Mouse (Mus musculus) A20 (cell line): ENCODE measurements around the gene Bsn.

Experiments used
- DNase-seq: peaks from one replicate; pipeline ENCODE4 v3.0.0-alpha.2; 2011; ENCODE audit warnings: low read depth, low spot score

The Bsn gene

DNA sequence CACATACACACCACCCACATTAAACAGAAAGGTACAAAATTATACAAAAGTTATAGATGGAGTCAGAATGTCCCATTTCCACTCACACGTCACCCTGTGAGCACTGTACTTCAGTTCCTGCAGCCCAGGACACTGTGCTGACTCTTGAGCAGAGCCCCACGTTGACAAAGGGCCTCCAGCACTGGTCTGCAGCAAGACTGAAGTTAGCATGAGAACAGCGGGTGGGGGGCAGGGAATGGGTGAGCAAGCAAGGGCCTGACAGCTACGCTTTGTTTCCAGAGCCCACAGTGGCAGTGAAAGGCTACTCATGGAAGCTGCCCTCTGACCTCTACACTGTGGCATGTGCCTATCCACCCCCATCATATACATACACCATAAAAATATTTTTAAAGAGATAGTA, 40.4 kb downstream of the Bsn start:
- DNase-seq, result no peak

DNA sequence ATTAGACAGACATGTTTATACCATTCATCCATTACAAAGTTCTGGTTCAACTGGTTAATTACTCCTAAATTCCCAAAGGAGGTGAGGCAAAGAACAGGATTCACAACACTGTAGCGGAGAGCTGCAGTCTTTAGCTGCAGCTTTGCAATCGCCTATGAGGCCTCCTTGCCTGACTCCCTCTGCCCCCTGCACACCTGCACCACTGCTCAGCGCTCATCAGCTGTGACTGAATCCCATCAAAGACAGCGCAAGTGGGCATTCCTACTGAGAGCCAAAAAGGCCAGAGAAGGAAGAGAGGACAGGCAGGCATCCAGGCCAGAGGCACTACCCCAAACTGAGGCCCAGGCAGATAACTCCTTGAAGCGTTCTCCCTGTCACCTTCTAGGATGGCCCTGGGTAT, 42.6 kb downstream of the Bsn start:
- no peak for DNase-seq

DNA sequence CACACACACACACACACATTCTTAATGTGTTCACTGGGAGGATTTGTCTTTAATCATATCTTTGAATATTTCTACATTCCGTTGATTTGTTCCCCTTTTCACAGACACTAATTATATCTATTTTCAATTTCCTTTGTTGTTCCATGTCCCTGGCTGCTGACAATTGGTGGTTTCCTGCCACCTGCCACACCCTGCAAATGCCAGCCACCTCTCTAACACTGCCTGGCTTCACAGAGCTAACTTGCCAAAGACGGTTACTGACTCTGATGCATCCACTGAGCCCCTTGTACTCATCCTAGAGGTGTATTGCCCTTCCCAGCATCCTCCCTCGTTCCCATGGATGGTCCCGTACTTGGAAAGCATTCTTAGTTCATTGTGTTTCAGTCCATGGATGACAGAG, 43.7 kb downstream of the Bsn start:
- DNase-seq, result peak; percentile 34

DNA sequence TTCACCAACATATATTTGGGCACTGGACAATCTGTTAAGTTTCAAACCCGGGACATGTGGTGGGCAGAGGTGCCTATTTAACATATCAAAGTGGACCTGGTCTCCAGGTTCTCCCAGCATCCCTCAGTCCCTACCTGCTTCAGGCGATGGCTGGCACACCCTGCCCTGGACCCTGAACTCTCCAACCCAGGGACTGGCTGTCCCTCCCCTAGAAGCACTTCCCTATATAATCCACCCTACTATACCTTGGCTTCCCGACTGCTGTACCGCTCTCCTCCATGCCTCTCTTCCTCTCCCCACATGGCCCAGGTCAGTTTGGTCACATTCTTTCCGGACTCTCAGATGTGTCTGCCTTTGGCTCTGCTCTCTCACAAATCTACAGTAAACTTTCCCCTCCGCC, 44.4 kb downstream of the Bsn start:
- no peak for DNase-seq

DNA sequence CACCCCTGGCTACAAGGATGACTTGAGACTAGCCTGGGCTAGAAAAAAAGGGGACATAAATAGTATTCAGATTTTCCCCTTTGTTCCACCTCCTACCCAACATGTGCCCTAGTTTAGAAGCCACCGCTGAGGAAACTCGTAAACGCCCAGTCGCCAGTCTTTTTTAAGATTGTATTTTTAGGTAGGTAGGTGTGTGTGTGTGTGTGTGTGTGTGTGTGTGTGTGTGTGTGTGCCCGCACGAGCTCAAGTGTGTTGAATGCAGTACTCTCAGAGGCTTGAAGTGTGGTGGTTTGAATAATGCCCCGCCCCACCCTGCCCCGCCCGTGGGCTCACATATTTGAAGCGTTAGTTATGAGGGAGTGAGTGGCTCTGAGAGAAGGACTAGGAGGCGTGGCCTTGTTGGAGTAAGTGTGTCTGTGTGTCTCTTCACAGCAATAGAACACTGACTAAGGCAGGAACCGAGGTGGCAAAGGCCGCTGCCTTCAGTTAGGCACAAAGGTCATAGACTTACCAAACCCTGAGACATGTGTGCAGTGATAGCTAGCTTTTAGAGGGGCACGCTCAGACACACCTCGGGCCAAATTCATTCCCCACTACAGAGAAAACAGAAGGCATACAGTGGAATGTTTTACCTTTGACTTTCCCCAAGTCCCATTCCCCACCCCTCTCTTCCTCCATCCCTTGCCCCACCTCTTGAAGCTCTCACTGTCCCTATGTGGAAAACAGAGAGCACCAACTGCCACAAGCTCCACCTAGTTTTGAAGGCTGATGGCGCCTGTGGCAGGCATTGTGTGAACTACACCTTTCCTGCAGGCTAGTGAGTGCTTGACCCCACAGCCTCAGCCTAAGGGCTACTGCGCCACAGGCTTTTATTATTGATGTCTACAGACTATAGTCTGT, 45.6 kb downstream of the Bsn start:
- no peak for DNase-seq

DNA sequence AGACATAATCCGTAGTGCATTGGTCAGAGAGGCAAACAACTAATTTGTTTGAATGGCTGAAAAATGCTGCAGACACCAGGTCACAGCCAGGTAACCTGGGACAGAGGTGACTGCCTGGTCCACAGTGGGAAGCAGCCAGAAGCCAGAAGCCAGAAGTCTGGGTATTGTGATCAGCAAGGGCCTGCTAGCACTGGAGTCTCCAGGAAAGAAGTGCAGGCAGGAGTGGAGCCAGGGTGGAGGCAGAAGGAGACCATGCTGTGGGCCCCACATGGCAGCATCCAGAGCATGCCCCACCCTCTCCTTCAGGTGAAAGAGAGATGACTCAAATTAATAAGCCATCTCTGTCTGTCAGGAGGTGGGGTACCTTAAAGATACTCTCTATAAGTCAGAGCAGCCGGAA, 46.7 kb downstream of the Bsn start:
- no peak for DNase-seq

DNA sequence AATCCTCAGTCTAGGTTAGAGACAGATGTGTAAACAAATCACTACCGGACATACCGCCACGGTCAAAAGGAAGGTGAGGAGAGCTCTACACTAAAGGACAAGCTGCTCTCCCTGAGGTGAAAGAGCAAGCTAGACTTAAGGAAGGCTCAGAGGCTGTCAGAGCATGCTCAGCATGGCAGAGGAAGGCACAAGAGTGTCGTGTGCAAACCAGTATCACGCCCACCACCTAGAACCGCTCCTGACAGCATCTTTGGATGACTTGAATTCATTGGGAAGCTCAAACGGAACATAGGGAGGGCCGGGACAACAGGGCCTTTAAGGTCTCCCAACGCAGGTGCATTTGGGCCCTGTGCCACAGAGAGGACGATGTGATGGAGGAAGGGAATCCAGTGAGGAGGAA, 48.8 kb downstream of the Bsn start:
- no peak for DNase-seq

DNA sequence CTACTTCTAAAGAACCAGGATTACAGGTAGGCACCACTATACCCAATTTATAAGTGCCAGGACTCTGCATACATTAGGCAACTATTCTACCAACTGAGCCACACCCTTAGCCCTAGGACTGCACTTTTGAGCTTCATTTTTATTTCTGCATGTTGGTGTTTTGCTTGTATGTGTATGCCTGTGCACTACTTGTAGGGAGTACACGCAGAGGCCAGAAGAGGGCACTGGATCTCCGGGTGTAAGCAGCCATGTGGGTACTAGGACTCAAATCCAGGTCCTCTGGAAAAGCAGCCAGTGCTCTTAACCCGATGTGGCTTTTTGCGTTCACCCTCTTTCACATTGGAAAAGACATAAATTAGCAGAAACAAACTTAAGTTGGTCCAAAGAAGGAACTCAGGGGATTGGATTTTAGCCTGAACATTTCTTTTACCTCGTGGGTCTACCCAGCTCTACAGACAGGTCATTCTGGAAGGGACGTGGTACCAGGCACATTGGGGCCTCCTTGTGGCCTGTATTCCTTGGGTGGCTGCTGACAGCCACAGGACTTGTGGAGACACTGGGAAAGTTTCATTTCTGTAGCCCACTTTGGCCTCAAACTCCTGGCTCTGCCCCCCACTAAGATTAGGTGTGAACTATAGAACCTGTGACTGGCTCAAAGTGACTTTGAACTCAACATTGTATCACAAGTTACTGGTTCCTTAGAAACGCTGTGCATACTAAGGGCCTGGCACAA, 50.1 kb downstream of the Bsn start:
- peak; percentile 29 for DNase-seq

DNA sequence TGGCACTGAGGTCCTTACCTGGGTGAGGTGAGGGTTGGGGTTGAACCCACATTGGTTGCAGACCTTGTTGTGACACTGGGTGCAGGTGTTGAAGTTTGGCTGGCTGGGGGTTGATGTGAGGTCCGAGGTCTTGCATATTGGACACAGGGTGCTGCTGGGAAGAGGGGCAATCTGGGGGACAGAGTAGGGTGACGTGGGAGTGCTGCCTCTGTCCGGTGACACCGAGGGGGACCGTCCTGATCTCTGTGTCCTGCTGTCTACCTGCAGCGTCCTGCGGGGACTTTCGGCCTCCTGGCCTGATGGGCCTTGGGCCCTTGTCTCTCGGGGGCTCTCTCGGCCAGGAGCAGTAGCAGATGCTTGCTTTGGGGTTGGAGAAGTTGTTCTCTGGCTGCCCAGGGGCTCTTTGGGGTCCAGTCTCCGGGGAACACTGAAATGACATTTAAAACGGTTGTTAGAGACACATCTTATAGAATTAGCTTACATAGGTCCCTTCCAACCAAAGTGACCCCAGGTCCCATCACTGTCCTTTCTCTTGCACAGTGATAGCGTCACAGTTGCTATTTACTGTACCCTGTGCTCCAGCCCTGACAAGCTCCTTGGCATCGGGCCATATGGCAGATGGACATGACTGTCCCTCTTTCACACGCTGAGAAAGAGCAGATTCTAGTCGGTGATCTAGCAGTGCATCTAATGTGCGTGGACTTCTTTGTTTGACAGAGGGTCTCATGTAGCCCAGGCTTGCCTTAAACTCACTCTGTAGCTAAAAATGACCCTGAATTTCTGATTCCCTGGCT, 50.8 kb downstream of the Bsn start:
- no peak for DNase-seq

DNA sequence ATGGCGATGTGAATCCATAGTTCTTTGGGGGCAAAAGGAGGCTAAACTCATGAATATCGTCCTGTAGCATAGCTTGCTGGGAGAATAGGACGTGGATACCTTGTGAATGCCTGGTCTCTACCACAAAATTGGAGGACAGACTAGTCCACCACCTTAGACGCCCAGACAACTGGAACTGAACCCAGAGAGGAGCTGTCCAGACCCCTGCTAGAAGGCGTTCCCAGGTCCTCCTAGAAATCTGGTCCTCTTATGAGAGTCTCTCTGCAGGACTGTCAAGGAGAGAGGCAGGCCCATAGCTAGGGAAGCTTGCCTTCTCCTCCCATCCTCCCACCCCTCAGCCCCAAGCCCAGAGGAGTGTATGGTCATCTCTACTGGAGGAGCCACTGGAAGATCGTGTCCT, 52.1 kb downstream of the Bsn start:
- DNase-seq, result no peak

DNA sequence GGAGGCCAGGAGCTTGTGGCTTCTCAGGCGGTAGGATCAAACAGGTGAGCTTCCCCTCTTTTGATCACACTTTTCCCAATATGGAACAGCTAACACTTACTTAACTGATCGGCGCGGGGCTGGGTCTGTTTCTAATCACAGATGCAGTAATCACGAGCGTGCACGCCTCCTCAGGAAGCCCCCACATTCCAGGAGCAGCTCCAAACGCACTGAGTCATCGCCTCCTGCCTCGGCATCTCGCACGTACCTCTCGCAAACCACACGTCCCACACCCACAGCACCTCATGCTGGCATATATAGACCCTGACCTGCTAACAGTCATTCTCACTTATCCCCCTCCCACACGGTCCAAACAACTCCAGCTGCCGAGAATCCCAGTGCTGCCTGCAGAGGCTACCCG, 52.7 kb downstream of the Bsn start:
- no peak for DNase-seq

DNA sequence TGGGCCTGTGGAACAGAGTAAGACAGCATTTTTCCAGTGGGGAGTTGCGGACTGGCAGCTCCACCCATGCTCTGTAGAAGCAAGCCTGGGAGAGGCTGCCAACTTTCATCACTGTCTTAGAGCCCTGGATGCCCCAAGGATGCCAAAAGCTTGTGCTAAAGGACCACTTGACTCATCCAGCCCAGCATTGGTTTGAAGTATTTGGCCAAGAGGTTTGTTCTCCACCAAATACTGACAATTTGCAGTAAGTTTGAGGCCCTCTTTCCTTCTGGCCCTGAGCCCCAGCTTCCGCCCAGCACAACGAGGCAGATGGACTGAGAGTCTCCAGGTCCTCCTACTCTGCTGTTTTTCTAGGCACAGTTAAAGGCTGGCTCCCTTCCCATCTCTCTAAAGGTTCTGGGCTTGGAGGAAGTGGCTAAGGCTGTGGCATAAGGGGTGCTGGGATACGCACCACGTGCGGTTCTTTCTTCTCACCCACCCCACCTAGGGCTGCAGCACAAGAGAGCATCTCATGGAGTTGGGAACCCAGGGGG, 53.2 kb downstream of the Bsn start:
- DNase-seq, result no peak

DNA sequence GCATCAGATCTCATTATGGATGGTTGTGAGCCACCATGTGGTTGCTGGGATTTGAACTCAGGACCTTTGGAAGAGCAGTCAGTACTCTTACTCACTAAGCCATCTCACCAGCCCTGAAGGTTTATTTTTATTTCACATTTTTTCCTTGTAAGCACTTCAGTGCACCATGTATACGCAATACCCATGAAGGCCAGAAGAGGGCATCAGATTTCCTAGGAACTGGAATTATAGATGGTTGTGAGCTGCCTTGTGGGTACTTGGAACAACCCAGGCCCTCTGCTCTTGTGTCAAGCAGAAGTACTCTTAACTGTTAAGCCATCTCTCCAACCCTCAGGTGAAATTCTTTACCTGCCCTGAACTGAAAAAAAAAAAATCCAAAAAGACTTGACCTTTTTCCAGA, 54.0 kb downstream of the Bsn start:
- DNase-seq, result peak; percentile 52

DNA sequence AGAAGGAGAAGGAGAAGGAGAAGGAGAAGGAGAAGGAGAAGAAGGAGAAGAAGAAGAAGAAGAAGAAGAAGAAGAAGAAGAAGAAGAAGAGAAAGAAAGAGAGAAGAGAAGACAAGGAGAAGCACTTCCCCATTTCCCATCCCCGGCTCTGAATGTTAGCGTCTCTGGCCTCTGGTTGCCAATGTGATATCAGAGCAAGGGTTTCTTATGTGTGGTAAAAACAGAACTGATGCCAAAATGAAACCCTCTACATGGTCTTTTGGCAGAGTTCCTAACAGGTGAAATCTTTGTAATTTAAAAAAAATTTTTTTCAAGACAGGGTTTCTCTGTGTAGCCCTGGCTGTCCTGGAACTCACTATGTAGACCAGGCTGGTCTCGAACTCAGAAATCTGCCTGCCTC, 54.5 kb downstream of the Bsn start:
- DNase-seq, result peak; percentile 7

DNA sequence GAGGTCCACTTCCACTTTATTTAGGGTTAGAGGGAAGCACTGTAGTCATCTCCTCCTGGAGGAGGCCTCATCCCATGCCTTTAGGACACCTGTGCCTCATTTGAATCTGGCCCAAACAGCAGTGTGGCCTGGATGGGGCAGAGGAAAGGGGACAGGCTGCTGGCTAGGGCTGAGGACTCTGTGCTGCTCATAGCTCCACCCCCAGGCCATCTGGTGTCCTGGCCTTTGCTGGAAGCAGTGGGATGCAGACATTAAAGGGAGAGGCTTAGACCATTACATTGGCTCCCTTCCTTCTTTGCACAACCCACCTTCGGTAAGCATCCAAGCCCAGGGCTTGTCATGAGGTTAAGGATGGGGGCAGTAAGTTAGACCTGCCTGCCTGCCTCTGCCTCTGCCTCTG, 56.7 kb downstream of the Bsn start:
- DNase-seq, result no peak

DNA sequence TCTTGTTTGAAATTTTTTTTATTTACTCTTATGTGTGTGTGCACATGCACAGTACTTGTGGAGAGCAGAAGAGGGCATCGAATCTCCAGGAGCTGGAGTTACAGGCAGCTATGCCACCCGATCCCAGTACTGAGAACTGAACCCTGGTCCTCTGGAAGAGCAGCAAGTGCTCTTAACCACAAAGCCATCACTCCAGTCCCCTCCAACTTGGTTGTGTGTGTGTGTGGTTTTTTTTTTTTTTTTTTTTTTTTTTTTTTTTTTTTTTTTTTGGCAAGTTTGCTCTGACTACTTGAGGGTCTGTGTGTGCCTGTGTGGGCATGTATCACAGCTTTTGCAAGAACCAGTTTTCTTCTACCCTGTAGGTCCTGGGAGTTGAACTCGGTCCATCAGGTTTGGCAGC, 57.8 kb downstream of the Bsn start:
- no peak for DNase-seq

DNA sequence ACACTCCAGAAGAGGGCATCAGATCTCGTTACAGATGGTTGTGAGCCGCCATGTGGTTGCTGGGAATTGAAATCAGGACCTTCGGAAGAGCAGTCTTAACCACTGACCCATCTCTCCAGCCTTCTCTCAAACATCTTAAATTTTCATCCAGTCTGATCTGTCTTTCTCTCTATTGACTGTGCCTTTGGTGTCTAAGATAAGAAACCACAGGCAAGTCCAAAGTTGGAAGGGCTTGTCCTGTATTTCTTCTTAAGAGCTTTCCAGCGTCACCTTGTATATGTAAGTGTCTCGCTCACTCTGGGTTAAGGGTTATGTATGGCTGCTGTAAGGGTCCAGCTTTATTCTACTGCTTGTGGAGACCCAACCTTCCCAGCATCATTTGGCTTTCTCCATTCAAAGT, 58.7 kb downstream of the Bsn start:
- DNase-seq, result no peak

DNA sequence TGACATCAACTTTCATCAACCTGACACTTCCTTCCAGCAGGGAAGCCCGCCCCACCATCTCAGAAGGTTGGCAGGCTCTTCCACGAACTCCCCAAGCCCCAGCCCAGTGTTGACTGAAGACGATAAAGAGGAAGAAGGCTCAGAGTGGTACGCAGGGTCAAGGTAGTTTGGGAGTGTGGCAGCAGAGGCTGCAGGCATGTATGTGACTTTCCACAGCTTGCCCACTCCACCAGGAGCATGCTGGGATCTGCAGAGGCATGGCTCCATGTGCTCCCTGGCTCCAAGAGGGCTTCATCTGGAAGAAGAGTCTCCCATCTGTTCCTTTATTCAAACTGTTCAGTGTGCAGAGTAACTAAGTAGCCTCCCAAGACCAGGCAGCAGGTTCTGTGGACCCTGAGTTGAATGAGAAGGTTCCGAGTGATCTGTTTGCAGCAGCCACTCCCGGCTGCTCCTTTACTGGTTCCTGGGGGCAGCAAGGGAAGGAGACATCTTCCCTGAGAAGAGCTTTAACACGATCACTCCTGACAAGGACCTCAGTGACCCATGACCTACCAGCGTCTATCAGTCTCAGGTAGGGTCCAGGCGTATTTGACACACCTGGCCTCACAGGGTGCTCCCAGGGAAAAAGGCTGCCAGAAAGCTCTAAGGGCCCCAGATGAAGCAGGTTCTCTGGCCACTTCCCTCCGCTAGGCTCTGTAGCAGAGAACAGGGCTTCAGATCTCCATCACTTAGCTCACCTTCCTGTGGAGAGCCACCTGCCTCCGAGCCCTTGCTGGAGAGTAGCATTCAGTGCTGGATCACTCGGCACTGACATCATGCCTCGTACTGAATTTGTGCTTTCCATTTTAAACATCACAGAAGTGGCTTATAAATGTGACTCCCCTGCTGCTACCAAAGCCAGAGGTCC, 60.9 kb downstream of the Bsn start:
- no peak for DNase-seq

DNA sequence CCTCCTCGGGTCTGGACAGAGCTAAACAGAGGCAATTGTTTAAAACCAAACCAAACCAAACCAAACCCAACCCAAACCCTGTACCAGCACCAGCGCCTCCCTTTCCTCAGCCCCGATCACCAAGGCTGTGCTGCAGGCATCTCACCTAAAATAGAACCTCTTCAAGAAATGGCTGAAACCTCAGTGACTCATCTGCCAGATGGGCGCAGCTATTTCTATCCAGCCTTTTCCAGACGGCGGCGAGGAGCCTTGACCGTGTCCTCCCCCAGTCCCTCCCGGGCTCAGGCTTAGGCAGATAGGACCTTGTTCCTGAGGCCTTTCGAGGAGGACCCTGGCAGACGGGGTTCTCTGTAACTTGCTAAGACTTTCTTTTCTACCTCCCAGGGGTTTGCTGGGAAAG, 61.9 kb downstream of the Bsn start:
- no peak for DNase-seq

DNA sequence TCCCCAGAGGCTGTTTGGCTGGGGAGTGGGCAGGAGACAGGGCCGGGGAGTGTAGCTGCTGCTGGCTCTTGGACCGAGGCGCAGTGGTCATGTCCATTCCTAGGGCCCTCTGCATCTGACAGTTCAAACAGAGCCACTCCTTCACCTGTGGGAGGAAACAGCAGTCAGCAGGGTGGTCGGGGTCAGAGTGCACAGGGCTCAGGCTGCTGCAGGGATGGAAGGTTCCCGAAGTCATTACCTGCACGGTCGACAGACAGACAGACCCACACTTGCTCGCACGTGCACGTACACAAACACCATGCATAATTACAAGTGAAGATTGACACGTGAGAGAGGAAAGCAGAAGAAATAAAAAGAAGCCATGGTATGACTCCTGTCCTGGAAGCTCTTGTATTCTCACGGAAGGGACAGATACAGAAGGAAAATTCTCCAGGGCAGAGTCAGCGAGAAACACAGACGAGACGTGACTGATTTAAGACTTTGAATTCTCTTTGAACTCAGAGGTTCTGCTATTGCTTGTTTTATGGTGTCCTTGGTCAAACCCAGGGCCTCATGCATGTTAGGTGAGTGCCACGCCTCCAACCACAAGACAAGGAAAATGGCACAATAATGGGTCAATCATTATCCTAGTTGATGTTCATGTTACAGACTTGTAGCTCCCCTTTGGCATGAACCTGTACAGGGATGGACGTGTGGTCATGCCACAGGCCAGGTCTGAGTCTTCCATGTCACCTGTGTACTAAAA, 63.6 kb downstream of the Bsn start:
- no peak for DNase-seq
